Mouse (Mus musculus) cerebellum, adult (tissue): ENCODE results near the gene Hectd4.
A peak's percentile ranks its signal among the peaks of the same experiment; 100 is the strongest.

Experiments used
- ATAC-seq: cut with Nextera tagmentation; 2 replicates; pipeline ENCODE4 v1.9.2; 2017; ENCODE audit warnings: mild to moderate bottlenecking, moderate library complexity, mixed read lengths; ENCODE audit not compliant: insufficient number of reproducible peaks, low FRiP score, low TSS enrichment

The Hectd4 gene

GRCm38 (mm10) chr5:121386120-121386909 is 166.3 kb downstream of the Hectd4 start:
- ATAC-seq: no peak

- ATAC-seq: no peak
These were observed 167.1 kb downstream of the Hectd4 start for GRCm38 (mm10) chr5:121387126-121387525.

GRCm38 (mm10) chr5:121389106-121389505 is 169.1 kb downstream of the Hectd4 start:
- no peak for ATAC-seq

GRCm38 (mm10) chr5:121389691-121390090 is 169.7 kb downstream of the Hectd4 start:
- no peak for ATAC-seq

GRCm38 (mm10) chr5:121392667-121393380 is 172.8 kb downstream of the Hectd4 start:
- no peak for ATAC-seq

- ATAC-seq: no peak
These were observed 173.4 kb downstream of the Hectd4 start for GRCm38 (mm10) chr5:121393402-121393801.

- ATAC-seq: no peak
These were observed 175.6 kb downstream of the Hectd4 start for GRCm38 (mm10) chr5:121395621-121396020.

- peak; percentile 93 for ATAC-seq
These were observed 177.4 kb downstream of the Hectd4 start, which contains the start of gene Naa25 for GRCm38 (mm10) chr5:121397187-121398145. Gene Naa25, plus strand, starts transcription at chr5:121397936.

- ATAC-seq: peak; percentile 23; the same call in 1 of the 2 replicates
These were observed 178.3 kb downstream of the Hectd4 start for GRCm38 (mm10) chr5:121398146-121398964.

GRCm38 (mm10) chr5:121398965-121399462 is 179.0 kb downstream of the Hectd4 start:
- no peak for ATAC-seq

- ATAC-seq: no peak
These were observed 179.5 kb downstream of the Hectd4 start for GRCm38 (mm10) chr5:121399540-121399939.

GRCm38 (mm10) chr5:121400064-121400463 is 180.0 kb downstream of the Hectd4 start:
- ATAC-seq: no peak

- ATAC-seq: no peak
These were observed 180.8 kb downstream of the Hectd4 start for GRCm38 (mm10) chr5:121400849-121401248.

- ATAC-seq: no peak
These were observed 187.8 kb downstream of the Hectd4 start for GRCm38 (mm10) chr5:121407856-121408255.

- ATAC-seq: no peak
These were observed 191.0 kb downstream of the Hectd4 start for GRCm38 (mm10) chr5:121410975-121411374.
